Mouse (Mus musculus) heart, adult 11 months (tissue): Measurements from ENCODE around the gene Olfr699.
A peak's percentile ranks its signal among the peaks of the same experiment; 100 is the strongest.
"Not testable (repeated sequence)": the region's sequence is repeated elsewhere in the genome, so short reads cannot be mapped to it uniquely, and the experiment has no call there.

Experiments used
- DNase-seq: peaks from one replicate; pipeline ENCODE4 v3.0.0; 2022

Gene Olfr699

DNA sequence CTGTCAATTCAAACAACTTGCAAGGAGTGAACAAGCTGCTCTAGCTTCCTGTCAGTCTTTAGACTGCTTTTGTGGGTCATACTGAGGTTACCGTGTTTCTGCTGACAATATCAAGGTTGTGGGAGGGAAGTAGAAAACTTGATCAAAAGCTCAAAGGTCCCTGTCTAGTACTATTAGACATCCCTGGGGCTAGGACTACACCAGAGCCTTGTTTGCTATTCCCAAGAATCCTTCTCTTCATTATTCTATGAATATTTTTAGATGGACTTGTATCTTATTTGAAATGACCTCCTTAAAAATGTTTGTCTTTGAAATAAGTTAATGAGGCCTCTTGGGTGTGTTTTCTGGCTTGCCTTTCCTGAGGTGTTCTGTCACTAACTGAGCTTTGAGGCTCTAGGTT is at the start of gene Olfr699:
Gene Olfr699 (minus strand): TSS at position 101 of the 400 bp plus-strand sequence.
- no peak for DNase-seq

DNA sequence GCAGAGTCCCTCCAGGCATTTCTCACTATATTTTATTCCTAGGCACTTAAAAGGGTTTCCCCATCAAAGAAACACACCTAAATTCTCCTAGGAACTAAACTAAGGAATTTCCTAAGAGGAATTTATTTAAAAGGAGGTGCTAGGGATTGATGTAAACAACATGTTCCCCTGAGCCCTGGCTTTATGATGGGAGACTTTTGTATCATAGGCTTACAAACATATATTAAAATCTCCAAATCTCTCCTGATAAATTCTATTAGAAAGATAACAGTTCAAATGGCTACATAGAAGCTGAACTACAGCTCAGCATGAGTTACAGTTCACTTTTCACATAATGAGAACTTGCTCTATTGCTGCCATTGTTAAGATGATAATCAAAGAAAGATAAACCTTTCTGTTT is 40.8 kb upstream of the Olfr699 start, which contains the start of gene Olfr702:
Gene Olfr702 (minus strand): TSS at position 101 of the 400 bp plus-strand sequence.
- DNase-seq: no peak

DNA sequence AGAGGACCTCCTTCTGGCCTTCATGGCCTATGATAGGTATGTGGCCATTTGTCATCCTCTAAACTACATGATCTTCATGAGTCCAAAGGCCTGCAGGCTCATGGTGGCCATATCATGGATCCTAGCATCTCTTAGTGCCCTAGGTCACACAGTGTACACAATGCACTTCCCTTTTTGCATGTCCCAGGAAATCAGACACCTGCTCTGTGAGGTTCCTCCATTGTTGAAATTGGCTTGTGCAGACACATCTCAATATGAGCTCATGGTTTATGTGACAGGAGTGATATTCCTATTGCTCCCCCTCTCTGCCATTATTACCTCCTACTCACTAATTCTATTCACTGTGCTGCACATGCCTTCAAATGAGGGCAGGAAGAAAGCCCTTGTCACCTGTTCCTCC is 25.4 kb upstream of the Olfr699 start:
- DNase-seq: peak; percentile 54

DNA sequence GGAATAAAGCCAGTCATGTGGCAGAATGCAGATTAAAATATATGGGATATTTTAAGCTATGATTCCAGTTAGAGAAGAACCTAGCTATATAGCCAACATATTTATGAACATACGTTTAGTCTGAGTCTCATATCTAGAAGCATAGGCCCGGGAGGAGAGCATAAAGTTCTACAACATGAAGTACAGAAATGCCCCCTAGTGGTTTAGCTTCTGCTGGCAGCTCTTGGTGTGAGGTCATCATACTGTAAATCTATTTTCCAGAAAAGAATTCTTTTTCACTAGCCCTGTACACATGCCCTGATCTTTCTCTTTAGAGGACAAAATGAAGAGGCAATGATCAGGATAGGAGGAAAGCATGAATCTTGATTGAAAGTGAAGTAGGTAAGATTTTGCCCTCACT is 22.8 kb upstream of the Olfr699 start:
- DNase-seq: no peak

DNA sequence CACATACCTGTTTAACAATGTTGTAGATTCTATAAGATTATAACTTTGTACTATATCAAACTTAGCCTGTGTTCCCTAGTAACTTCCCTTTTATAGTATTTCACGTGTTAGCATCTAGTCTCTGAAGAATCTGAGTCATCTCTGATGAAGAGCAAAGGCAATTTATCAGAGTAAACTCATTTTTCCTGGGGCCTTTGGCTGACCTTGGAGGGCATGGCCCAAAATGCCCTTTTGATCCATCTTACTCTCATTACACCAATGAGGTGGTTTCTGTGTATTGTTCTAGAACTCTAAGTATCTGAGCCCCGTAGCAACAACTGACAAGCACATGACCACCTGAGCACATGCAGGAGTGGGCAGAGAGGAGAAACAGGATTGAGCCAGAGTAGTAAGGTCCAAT is 20.8 kb upstream of the Olfr699 start, which contains the start of gene Olfr701:
Gene Olfr701 (plus strand): TSS at position 301 of the 400 bp plus-strand sequence.
- no peak for DNase-seq

DNA sequence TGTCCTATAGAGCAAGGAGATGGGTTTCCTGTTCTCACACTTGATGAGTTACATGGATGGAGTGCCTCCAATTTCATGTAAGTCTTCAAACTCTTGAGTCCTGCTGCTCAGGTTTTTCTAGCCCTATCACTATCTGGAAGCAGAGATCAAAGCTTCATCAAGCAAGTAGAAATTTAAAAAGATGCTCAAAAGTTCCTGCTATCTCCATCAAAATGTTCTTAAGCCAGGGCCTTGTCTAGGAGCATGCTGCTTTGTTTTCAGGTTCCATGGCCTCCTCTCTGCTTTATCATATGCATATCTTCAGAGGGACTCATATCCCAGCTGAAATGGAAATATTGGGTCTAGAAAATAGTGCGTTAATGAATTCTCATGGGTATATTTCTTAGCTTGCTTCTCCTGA is 15.7 kb upstream of the Olfr699 start, which contains the start of gene Olfr700:
Gene Olfr700 (minus strand): TSS at position 101 of the 400 bp plus-strand sequence.
- DNase-seq: no peak

DNA sequence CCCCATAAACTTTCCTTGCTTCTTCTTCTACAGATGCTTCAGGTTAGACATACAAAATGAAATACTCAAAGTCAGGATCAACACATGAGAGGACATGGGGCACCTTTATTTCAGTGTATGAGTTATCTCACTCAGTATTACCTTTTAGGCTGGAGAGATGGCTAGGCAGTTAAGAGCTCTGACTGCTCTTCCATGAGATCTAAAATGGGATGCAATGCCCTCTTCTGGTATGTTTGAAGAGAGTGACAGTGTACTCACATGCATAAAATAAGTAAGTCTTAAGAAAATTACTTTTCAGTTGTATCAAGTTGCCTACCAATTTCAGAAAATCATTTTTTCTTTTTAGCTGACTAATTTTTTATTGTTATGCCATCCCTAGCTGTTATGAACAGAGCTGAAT is 4.7 kb downstream of the Olfr699 start:
- no peak for DNase-seq

DNA sequence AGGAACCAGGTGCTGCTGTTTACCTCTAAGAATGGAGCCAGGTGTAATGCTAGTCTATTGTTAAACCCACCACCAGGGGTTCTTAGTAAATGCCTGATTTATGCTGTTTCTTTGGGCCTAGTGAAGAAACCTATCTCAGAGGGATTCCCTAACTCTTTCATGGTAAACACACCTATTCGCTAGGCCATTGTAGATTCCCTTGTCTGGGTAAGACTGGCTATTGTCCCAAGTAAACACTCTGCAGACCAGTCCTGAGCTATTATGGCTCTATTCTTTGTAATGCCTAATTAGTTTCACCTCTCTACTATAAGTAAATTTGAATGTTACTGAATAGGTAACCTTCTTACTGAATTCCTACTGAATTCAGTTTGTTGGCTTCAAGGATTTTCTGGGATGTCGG is 32.0 kb downstream of the Olfr699 start:
- DNase-seq: not testable (repeated sequence)

DNA sequence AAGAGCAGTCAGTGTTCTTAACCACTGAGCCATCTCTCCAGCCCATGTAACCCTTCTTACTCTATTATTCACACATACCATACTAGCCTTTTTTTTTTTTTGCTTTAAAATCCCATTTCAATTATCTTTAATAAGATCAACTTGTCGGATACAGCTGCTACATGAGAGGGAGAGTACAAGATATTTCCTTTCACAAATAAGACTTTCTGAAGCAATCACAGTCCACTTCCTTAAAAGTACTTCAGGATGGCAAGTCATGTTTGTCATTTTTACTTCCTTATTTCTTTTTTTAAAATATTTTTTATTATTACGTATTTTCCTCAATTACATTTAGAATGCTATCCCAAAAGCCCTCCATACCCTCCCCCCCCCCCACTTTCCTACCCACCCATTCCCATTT is 34.2 kb downstream of the Olfr699 start:
- DNase-seq: no peak

DNA sequence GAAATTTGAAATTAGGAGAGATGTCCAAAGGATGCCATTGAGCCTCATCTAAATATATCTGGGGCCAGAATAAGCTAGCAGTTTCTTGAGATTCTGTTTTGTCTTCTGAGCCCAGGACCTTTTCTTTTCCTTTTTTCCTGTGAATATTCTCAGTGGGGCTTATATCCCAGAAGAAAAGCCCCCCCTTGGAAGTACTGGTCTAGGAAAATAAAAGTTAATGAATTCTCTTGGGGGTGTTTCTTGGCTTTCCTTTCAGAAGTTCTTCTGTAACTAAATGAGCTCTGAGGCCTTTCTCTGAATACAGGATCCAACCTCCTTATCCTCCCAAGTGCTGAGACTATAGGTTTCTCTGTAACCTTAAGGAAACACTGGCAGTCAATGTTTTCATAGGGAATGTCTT is 37.7 kb downstream of the Olfr699 start, which contains the start of gene Olfr698:
Gene Olfr698 (minus strand): TSS at position 101 of the 400 bp plus-strand sequence.
- DNase-seq: no peak

DNA sequence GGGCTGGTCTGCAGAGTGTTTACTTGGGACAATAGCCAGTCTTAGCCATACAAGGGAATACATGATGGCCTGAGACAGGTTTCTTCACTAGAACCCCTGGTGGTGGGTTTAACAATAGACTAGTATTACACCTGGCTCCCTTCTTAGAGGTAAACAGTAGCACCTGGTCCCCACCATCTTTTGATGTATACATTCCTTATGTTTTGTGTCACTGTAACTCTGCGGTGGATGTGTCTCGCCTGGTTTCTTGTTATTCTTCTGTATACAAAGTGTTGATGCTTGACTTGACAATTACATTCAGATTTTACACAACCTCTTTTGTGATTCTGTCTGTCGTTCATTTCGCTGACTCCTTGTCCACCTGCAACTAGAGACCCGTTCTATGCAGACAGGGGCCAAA is 47.2 kb downstream of the Olfr699 start:
- no peak for DNase-seq

DNA sequence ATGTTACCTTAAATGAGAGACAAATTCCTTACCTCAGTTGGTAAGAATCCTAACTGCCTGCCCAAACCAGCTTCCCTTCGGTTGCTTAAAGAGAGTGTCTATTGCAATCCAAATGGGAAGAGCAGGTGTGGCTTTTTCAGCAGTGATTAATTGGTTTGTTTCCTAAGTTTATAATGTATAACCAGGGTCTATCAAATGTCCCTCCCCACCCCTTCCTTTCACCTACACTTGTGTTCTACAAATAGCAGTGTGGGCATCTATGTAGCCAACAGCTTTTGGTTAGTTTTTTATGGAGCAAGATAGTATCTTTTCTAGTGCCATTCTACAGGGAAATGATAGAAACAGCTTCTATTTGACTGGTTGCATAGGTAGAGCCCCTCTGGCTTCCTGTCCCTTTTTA is 50.7 kb downstream of the Olfr699 start, which contains the start of gene Olfr697:
Gene Olfr697 (minus strand): TSS at position 101 of the 400 bp plus-strand sequence.
- DNase-seq: no peak
